Mouse (Mus musculus): ENCODE results near the gene Myrip. TPM values are rescaled to one million over a fixed set of nuclear protein-coding genes. Genes with fewer than 3 reads are reported as not detected.

Myrip gene
- total and polyA plus RNA-seq, 3 experiments: 0.03 TPM; not detected in 2

DNA sequence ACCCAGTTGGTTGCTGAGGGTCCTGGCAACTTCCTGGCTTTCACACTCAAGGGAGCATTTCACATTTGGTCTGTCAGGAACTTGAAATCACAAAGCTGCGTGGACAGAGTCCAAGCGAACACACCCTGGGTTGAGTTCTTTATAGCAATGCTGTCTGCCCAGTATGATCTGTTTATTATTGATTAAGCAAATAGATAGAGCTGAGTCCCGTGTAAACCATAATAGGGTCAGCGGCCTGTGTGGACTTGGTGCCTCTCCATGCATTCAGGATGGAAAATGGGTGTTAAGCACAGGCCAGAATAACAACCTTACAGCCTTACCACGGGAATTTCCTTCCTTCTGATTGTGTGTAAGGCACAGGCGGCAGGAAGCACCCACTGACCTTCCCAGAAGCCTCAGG lies 49.0 kb downstream of the Myrip start:
- H3K9me3 ChIP-seq (replicated peaks; ENCODE audit: insufficient read depth, low read length): no peaks in the 10 kb centered on the region
- no peaks in the 10 kb centered on the region for H3K79me2 ChIP-seq (ENCODE audit: control insufficient read depth, insufficient read depth, low read length, poor library complexity)
- H3K36me3 ChIP-seq (ENCODE audit: control insufficient read depth in 1 of 2, insufficient read depth in 2 of 2, low read length in 2 of 2): no peaks in the 10 kb centered on the region
- H3K4me1 ChIP-seq (ENCODE audit: control insufficient read depth in 1 of 2, insufficient read depth in 2 of 2, low read length in 2 of 2): no peaks in the 10 kb centered on the region
- TF ChIP-seq MEF2A (IDR thresholded peaks at IDR 0.05; ENCODE audit: extremely low read depth, insufficient replicate concordance, low read depth, low read length, poor library complexity, severe bottlenecking) (no peak), MAFK (IDR thresholded peaks at IDR 0.05; ENCODE audit: borderline replicate concordance, low read depth, low read length) (no peak), TCF12 (IDR thresholded peaks at IDR 0.05; ENCODE audit: low read depth, low read length) (no peak), MYB (IDR thresholded peaks at IDR 0.05; ENCODE audit: low read depth, low read length) (no peak), ZKSCAN1 (IDR thresholded peaks at IDR 0.05; ENCODE audit: low read depth, low read length) (no peak), GATA1 (IDR thresholded peaks at IDR 0.05; ENCODE audit: low read depth, low read length) (no peak), USF1 (IDR thresholded peaks at IDR 0.05; ENCODE audit: low read depth, low read length) (no peak), CHD2 (IDR thresholded peaks at IDR 0.05; ENCODE audit: low read length) (no peak), MXI1 (IDR thresholded peaks at IDR 0.05; ENCODE audit: low read depth, low read length) (no peak), POLR2AphosphoS5 (IDR thresholded peaks at IDR 0.05; ENCODE audit: borderline replicate concordance, low read depth, low read length) (no peak), CTCF (IDR thresholded peaks at IDR 0.05 in 2 of 3, conservative IDR thresholded peaks at IDR 0.05 in 1 of 3; ENCODE audit: control insufficient read depth in 1 of 3, insufficient read depth in 1 of 3, low read depth in 2 of 3, low read length in 3 of 3, poor library complexity in 1 of 3, severe bottlenecking in 1 of 3) (no peak), POLR2AphosphoS2 (IDR thresholded peaks at IDR 0.05; ENCODE audit: low read length) (no peak), POLR2A (IDR thresholded peaks at IDR 0.05; ENCODE audit: control insufficient read depth in 1 of 2, insufficient read depth in 1 of 2, low read depth in 1 of 2, low read length in 2 of 2, poor library complexity in 1 of 2) (no peak)
- no peaks in the 10 kb centered on the region for H3K27me3 ChIP-seq (ENCODE audit: control insufficient read depth in 1 of 2, insufficient read depth in 2 of 2, low read length in 2 of 2)
- no peak overlapping the region for H3K27ac ChIP-seq (ENCODE audit: control insufficient read depth, low read depth, low read length)
- no peak for DNase-seq (ENCODE audit: low read depth, low spot score)
- no peak overlapping the region for H3K4me3 ChIP-seq (ENCODE audit: control insufficient read depth in 1 of 2, insufficient read depth in 1 of 2, low read depth in 2 of 2, low read length in 2 of 2)
- no peak overlapping the region for H3K9ac ChIP-seq (ENCODE audit: control insufficient read depth, low read depth, low read length, poor library complexity, severe bottlenecking)

DNA sequence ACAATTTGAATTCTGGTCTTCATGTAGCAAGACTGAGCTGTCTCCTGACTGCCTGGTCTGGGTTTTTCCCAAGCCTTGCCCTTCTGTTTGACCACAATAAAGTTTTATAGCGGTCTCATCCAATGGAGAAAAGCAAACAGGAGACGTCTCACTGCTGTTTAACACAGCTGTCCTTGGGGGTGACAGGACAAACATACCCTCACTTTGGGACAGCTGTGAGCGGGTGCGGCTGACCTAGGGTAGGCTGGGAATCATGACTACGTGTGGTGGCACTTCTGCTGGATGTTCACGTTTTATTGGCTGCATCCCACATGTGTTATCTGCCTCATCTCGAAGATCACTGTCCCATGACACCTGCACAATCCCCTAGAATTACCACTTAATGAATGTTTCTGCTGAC lies 49.7 kb downstream of the Myrip start:
- Histone ChIP-seq H3K4me1 (ENCODE audit: control insufficient read depth in 1 of 2, insufficient read depth in 2 of 2, low read length in 2 of 2) (no peaks in the 10 kb centered on the region), H3K79me2 (ENCODE audit: control insufficient read depth, insufficient read depth, low read length, poor library complexity) (no peaks in the 10 kb centered on the region), H3K9ac (ENCODE audit: control insufficient read depth, low read depth, low read length, poor library complexity, severe bottlenecking) (no peak overlapping the region), H3K27me3 (ENCODE audit: control insufficient read depth in 1 of 2, insufficient read depth in 2 of 2, low read length in 2 of 2) (no peaks in the 10 kb centered on the region), H3K36me3 (ENCODE audit: control insufficient read depth in 1 of 2, insufficient read depth in 2 of 2, low read length in 2 of 2) (no peaks in the 10 kb centered on the region), H3K4me3 (ENCODE audit: control insufficient read depth in 1 of 2, insufficient read depth in 1 of 2, low read depth in 2 of 2, low read length in 2 of 2) (no peak overlapping the region), H3K9me3 (replicated peaks; ENCODE audit: insufficient read depth, low read length) (no peaks in the 10 kb centered on the region), H3K27ac (ENCODE audit: control insufficient read depth, low read depth, low read length) (no peak overlapping the region)
- no peak for DNase-seq (ENCODE audit: low read depth, low spot score)
- no peak for TF ChIP-seq MAFK (IDR thresholded peaks at IDR 0.05; ENCODE audit: borderline replicate concordance, low read depth, low read length)
- no peak for TF ChIP-seq POLR2AphosphoS5 (IDR thresholded peaks at IDR 0.05; ENCODE audit: borderline replicate concordance, low read depth, low read length)
- no peak for TF ChIP-seq CTCF (IDR thresholded peaks at IDR 0.05 in 2 of 3, conservative IDR thresholded peaks at IDR 0.05 in 1 of 3; ENCODE audit: control insufficient read depth in 1 of 3, insufficient read depth in 1 of 3, low read depth in 2 of 3, low read length in 3 of 3, poor library complexity in 1 of 3, severe bottlenecking in 1 of 3)
- TF ChIP-seq GABPA (IDR thresholded peaks at IDR 0.05; ENCODE audit: low read depth, low read length): no peak
- TF ChIP-seq POLR2AphosphoS2 (IDR thresholded peaks at IDR 0.05; ENCODE audit: low read length): no peak
- no peak for TF ChIP-seq SIN3A (IDR thresholded peaks at IDR 0.05; ENCODE audit: low read length)
- no peak for TF ChIP-seq SMC3 (IDR thresholded peaks at IDR 0.05; ENCODE audit: low read depth, low read length)
- TF ChIP-seq ZC3H11A (IDR thresholded peaks at IDR 0.05; ENCODE audit: low read depth, low read length): no peak
- TF ChIP-seq POLR2A (IDR thresholded peaks at IDR 0.05; ENCODE audit: control insufficient read depth in 1 of 2, insufficient read depth in 1 of 2, low read depth in 1 of 2, low read length in 2 of 2, poor library complexity in 1 of 2): no peak
- no peak for TF ChIP-seq TAL1 (IDR thresholded peaks at IDR 0.05; ENCODE audit: low read length)
- TF ChIP-seq MXI1 (IDR thresholded peaks at IDR 0.05; ENCODE audit: low read depth, low read length): no peak
- TF ChIP-seq TCF12 (IDR thresholded peaks at IDR 0.05; ENCODE audit: low read depth, low read length): no peak
- TF ChIP-seq ETS1 (IDR thresholded peaks at IDR 0.05; ENCODE audit: low read depth, low read length): no peak
- TF ChIP-seq ELF1 (IDR thresholded peaks at IDR 0.05; ENCODE audit: low read depth, low read length): no peak
- no peak for TF ChIP-seq ZMIZ1 (IDR thresholded peaks at IDR 0.05; ENCODE audit: low read depth, low read length)
- no peak for TF ChIP-seq E2F4 (IDR thresholded peaks at IDR 0.05; ENCODE audit: borderline replicate concordance, low read depth, low read length)
- TF ChIP-seq RCOR1 (IDR thresholded peaks at IDR 0.05; ENCODE audit: low read depth, low read length): no peak
- no peak for TF ChIP-seq NRF1 (IDR thresholded peaks at IDR 0.05; ENCODE audit: insufficient read depth, low read depth, low read length, poor library complexity, severe bottlenecking)
- TF ChIP-seq USF2 (IDR thresholded peaks at IDR 0.05; ENCODE audit: borderline replicate concordance in 1 of 2, insufficient read depth in 1 of 2, low read depth in 1 of 2, low read length in 2 of 2): no peak

Data from MEL (cell line).